Mouse (Mus musculus) yolk sac, embryonic 10.5 days (tissue): ENCODE data around the gene Zp3r.
"Not testable (repeated sequence)": the region's sequence is repeated elsewhere in the genome, so short reads cannot be mapped to it uniquely, and the experiment has no call there.

ENCODE experiments used
- DNase-seq: peaks from one replicate; pipeline ENCODE4 v3.0.0-alpha.2; 2017; ENCODE audit warnings: low spot score

The Zp3r gene

DNA sequence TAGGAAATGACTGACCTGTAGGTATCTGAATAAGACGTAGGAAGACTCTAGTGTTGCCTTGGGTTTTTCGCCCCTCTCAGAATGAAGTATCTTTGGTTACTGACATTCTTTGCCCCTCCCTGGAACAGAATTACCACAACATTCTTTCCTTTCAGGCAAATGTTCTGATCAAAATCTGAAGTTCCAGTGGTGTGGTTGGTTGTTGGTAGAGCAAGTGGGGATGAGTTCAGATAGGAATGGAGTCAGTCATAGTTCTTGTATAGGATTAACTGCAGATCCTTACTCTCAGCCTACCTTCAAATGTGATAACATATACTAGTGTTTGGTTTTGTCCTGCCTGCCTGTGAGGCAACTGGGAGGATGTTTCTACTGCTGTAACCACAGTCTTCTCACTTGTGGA lies at the start of gene Zp3r:
Gene Zp3r (minus strand): TSS at position 101 of the 400 bp plus-strand sequence.
- DNase-seq = no peak

DNA sequence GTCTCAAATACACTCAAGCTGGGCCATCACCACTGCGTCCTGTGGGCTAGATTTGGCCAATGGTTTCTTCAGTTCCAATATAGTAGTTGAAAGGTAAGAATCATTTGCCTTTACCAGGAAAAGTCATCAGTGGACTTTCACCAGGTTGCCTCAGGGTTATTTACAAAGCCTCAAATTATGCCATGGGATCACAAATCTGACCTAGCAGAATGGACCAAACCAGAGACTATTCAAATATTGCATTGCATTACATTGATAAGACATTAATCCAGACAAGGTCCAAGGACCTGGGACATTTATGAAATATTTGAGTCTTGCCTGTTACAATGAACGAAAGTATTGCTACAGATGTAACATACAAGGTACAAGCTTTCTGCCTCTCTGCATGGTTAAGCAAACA lies 49.1 kb upstream of the Zp3r start:
- DNase-seq = no peak

DNA sequence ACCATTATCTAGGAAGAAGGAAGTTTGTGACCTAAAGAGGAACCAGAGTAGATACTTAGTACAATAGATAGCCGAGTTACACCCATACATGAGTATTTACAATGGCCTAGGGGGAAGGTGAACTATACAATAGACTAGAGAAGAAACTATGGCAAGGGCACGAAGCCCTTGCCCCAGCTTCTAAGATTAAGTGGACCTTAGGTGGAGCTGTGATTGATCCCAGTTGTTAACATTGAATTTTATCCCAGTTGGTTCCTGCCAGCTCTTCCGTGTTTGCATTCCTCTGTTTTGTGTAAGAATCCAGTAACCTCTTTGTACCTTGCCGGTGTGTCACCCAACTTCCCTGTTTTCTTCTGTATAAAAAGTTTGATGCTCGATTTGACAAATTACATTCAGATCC lies 34.2 kb upstream of the Zp3r start:
- not testable (repeated sequence) for DNase-seq

DNA sequence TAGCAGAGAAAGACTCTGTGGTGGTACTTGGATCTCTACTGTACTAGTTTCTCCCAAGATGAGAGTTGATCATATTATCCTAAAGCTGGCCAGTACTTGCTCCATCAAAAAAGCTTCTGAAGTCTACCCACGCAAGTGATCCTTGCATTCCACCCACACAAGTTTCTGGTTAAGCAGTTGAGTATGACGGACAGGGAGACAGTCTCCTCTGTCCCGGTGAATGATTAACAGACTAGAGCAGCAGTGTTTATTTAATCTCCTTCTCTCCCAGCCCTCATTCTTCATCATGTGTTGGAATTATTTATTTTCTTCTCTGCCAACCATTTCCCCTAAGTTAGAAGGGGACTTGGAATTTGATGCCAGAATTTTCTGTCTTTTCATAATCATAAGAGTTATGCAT lies 32.0 kb upstream of the Zp3r start, which contains the start of gene C4bp:
Gene C4bp (minus strand): TSS at position 179 of the 400 bp plus-strand sequence.
- peak; percentile 27 for DNase-seq

DNA sequence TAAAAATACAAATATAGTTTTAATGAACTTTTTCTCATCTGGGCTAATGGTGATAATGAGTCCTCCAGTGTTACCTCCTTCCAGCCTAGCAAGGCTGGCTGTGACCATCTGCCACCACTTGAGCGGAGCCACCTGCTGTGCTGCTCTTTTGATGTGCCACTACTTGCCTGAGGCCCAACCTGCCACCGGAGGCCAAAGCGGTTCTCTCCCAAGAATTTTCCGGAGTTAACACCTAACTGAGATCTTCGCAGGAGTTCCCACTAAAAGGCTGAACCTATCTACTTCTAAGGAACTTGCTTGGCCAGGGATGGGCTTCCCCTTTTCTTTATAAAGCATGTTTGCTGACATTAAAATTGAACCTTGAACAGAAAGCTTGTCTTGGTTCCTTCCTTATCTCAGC lies 30.2 kb upstream of the Zp3r start:
- not testable (repeated sequence) for DNase-seq

DNA sequence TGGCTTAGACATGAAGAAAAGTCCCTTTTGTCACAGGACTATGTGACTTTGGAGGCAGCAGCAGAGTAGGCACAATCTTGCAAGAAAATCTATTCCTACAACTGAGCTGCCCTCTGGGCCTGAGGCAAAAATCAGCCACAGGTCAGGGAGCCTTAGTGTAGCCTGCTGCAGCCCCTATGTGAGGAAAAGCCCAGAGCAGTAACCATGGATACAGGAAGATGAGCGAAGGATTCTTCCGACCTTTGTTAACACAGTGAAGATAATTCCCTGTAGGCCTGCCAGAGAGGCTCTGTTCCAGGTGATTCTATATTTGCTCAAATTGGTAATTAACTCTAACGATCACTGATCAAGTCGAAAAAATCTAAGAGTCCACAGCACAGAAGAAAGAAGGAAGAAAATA lies 14.7 kb upstream of the Zp3r start:
- no peak for DNase-seq

DNA sequence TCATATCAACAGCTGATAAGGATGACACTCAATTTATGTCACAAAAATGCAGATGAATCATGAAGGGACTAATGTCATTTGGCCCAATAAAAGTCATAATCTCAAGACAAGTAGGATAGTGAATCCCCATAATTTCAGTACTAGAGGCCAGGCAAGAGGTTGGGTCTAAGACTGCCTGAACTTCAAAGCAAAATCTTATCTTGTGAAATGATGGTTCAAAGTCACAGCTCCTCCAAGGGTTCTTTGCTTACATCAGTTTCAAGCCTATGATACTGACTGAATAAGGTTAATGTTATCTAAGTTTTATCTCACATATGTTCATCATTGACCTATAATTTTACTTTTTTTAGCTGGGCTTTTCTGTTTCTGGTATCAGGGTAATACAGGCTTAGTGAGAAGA lies 11.5 kb upstream of the Zp3r start:
- DNase-seq = no peak

DNA sequence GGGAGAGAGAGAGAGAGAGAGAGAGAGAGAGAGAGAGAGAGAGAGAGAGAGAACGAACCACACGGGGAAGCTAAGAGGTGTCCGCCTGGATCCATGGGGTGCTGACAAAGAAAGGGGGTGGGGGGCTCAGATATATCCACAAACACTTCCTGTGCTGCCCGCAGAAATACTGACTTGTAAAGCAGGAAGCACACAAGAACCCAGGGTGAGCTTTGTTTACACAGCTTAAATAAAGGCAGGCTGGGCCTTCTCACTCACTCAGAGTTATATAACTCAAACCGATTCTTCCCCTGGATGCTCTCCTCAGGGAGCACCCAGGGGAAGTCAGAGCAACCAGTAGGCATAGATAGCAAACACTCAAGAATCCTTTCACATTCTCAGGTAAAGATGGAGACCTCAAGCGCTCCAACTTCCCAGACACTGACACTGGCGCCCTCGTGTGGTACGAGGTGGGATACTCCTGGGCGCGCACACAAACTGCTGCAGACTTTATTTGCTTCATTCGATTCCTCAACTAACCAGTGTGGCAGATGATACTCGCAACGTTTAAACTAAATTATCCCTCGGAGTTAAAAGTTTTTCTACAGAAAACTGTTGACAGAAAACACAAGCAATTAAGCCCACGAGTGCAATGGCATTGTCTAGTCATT lies 4.5 kb upstream of the Zp3r start:
- DNase-seq = peak; percentile 49

DNA sequence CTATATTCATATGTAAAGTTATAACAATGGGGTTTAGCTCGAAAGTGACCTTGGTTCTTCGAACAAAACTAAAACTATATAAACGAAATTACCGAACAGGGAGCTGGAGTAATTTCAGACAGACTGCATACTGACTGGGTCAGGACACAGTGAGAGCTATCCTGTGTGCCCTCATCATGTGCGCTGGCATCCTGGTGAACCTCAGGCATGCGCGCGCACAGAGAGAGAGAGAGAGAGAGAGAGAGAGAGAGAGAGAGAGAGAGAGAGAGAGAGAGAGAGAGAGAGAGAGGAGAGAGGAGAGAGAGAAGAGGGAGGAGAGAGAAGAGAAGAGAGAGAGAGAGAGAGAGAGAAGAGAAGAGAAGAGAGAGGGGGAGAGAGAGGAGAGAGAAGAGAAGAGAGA lies 3.9 kb upstream of the Zp3r start:
- no peak for DNase-seq

DNA sequence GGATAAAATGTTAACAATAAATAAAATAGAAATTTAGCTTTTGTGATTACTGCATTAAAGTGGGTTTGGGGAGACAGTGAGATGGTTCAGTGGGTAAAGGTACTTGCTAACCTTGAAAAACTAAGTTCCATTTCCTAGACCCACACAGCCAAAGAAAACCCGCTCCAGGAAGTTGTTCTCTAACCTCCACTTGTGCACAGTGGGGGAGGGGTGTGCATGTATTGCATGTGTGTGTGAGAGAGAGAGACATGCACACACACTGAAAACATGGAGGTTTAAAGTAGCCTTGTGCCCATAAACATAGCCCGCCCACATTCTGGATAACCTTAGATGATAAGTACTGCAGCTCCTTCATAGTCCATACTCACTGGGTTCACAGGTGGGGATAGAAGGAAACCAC lies 33.1 kb downstream of the Zp3r start:
- DNase-seq = no peak

DNA sequence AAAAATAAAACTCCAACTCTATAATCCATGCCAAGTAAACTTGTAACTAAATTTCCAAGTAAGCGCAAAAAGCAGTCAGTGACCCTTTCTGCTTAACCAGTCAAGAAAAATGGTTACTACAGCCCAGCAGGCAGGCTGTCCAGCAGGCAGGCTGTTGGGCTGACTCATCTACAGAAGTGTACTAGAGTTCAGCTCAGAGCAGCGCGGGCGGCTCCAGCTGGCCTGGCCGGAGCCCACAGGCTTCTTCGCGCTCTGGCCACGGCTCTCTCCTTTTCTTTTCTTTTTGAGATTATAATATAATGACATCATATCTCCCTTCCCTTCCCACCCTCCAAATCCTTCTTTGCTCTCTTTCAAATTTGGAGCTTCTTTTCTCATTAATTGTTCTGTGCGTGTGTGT lies 40.8 kb downstream of the Zp3r start:
- peak; percentile 8 for DNase-seq

DNA sequence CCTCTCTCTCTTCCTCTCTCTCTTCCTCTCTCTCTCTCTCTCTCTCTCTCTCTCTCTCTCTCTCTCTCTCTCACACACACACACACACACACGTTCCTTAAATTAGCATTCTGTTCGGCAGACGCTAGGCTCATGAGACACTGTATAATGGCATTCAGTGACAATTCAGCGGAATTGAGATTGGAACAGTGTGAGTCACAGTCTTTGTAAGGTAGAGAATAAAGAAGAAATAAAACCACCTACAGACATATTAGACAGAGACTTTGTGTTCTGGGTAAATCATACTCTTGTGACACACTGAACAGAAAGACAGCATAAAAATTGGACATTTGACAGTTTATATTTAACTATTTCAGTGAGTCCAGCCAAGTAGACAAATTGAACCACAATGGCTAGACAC lies 53.0 kb downstream of the Zp3r start:
- DNase-seq = no peak

DNA sequence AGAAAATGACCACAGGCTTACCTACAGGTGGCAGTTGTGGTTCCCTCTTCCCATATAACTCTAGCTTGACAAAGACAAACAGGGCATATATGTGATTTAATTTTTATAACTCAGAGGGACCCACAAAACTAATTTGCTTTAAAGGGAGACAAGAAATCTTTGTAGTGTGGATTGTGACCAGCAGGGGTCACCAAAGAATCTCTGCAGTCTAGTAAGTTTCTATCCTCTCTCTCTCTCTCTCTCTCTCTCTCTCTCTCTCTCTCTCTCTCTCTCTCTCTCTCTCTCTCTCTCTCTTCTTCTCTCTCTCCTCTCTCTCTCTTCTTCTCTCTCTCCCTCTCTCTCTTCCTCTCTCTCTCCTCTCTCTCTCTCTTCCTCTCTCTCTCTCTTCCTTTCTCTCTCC lies 53.5 kb downstream of the Zp3r start:
- no peak for DNase-seq

DNA sequence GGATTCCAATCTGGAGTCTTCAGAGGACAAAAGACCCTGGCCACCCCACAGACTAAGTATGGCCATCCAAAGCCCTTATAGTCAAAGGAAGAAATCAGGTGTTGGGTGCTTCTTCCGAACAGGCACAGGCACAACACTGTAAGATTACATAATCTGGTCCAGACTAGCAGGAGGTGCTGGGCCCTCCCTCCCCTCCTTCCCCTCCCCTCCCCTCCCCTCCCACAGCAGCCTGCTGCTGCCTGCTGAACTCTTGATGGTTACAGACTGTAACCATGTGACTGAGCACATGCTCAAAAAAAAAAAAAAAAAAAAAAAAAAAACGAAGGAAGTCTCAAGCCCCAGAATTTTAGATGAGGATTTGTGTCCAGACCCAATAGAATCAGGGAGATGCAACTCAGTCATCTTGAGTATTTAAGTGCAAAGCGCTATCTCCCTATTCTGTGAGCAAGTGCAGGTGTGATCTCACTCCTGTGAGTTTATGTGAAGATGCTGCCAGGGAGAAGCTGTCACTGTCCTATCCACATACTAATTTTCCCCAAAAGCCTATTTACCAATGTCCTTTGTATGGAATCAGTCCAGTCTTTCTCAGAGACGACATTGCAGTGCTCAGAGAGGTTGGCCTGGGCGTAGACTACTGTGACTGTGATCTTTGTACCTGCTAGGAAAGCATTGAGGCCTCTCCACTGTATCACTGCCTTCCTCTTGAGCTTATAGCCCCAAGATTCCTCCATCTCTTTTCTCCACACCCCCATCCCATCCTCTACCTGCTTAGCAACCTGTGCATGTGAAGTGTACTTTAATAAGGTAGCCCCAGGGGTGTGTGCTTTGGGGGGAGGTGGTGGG lies 77.8 kb downstream of the Zp3r start:
- no peak for DNase-seq

DNA sequence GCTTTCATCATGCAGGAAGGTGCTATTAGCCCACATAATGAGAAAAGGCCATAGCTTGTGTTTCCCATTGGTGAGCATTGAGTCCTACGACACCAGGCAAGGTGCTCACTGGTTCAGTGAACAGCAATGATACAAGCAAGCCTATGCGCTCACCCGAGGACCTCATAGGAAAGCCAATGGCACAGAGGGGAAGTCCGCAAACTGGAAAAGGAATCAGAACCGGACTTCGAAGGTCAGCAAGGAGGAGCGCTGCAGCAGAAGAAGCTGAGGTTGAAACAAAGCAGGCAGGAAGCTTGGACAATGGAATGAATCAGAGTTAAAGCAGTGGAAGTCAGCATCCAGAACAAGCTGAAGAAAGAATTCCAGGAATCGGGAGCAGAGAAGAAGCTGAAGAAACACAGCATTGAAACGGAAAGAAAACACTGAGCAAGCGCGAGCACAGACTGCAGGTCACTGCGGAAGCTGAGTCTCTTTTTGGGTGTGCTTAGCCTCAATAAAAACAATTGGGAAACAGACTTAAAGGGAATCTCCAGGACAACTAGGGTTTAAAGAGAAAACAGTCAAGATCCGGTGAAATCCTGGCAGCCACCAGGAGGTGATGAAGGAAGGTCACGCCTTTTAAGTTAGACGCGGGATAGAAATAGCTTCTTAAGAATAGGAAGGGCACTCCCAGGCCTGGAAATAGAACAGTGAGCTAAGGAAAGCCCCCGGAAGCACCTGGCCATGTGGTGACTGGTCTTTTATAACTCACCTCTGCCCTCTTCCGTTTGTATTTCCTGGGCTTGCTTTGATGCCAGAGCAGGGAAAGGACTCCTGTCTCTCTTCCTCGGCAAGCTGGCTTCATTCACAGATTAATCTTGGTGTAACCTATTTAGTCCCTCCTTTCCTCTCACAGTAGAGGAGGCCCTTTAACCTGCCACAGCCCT lies 78.9 kb downstream of the Zp3r start:
- DNase-seq = no peak

DNA sequence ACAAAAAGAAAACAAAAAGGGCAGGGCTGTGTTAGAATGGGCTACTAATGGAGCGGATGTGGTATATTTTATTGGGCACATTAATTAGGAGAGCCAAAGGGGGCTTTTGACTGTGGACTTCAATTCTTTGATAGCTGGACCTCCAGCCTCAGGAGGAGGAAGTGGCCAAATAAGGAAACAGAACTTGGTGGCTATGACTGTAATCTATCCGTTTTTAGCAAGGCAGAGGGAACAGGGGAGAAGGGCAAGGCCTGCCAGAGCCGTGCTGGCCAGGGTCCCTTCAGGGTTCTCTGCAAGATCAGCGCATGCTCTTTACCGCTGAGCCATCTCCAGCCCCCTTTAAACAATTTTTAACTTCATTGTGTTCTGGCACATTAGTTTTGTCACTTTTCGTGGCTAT lies 79.7 kb downstream of the Zp3r start:
- DNase-seq = no peak

DNA sequence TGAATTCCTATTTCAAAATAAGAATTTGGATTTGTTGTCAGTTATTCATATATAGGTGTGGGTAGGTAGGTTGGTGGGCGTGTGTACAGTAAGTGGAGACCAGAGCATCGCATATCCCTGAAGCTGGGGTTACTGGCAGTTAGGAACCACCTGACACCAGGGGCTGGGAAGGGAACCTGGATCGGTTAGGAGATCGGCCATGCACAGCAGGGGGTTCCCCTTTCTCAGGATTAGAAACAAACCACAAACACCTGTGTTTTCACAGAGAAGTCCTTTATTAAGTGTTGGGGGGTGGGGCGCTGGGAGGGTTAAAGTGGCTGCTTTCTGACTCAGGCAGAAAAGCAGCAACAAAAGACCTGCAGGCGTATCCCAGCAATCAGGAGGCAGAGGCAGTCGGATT lies 80.3 kb downstream of the Zp3r start:
- no peak for DNase-seq

DNA sequence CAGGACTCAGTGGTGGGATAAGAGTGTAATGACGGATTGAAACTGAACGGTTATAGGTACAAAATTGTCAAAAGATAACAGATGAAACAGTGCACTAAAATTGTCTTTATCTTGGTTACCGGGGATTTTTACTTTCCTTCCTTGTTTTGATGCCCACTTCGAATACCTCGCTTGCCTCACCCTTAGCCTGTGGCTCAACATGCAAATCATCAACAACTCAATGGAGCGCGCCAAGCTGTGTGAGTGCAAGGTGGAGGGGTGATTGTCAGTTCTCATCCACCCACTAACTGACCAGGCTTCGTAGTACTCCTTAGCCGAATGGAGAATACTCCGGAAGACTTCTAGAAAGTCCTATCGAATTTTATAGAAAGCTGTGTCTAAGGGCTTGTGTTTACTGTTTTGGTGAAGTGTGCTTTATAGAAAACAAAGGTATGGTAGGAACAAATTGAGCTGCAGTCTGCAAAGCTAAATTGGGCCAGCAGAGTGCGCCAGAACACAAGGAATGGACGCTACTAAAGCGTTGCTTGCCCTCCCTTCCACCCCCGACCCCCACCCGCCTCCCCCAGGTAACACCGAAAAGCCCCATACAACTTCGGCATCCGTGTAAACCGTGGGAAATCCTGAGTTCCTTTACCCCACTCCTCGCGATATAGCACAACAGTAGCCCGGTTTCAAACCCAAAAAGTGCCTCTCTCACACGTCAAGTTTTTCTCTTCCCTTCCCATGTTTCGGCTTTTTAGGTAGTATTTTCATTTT lies 81.6 kb downstream of the Zp3r start:
- DNase-seq = peak; percentile 35
